Mouse (Mus musculus): Measurements from ENCODE around the gene Tmem60.

DNA sequence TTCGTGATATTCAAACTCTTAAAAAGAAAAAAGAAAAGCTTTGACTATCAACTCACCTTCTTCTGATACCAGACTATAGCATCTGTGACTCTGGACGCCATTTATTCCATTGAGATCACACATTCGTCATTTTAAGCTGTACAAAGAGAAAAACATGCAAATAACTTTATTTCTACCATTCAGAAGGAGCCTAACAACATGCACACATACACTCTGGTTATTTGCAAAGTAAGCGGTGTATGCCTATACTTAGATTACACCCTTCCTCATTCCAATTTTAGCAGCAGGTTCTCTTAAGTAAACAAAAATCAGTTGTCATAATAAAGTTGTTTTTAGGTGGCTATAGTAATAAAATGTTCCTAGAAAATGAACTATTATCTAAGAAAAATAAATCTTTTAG lies 26.9 kb upstream of the Tmem60 start:
- TF ChIP-seq CTCF (IDR thresholded peaks at IDR 0.05; ENCODE audit: insufficient read depth, low read depth, low read length) = no peak
- TF ChIP-seq POLR2A (IDR thresholded peaks at IDR 0.05; ENCODE audit: insufficient read depth, low read depth, low read length) = no peak

All from olfactory bulb, adult 2 months (tissue).